Mouse (Mus musculus) lung, adult 2 months (tissue): ENCODE results near the gene Sfr1. TPM values are rescaled to one million over a fixed set of nuclear protein-coding genes. Genes with fewer than 3 reads are reported as not detected.

Experiments used
- DNase-seq: peaks from one replicate; pipeline ENCODE4 v3.0.0; 2022
- H3K4me1 ChIP-seq: fragments of 200-500 bp; 2 replicates; pipeline ENCODE4 v1.6.1; 2011; ENCODE audit warnings: low read length; ENCODE audit not compliant: control insufficient read depth, insufficient read depth
- H3K4me3 ChIP-seq: fragments of 200-500 bp; replicated peaks from 2 replicates; pipeline ENCODE3; 2011; ENCODE audit warnings: low read depth, mild to moderate bottlenecking, control low read depth, low read length; ENCODE audit errors: extremely low read depth
- CTCF ChIP-seq: fragments of 200-500 bp; IDR thresholded peaks from 2 replicates; pipeline ENCODE4 v1.5.1; 2011; ENCODE audit warnings: mild to moderate bottlenecking, low read length, control low read depth; ENCODE audit not compliant: insufficient read depth
- POLR2A ChIP-seq: fragments of 200-500 bp; IDR thresholded peaks from 2 replicates; pipeline ENCODE4 v1.6.1; 2011; ENCODE audit warnings: low read depth, mild to moderate bottlenecking, control low read depth, low read length, borderline replicate concordance; ENCODE audit errors: extremely low read depth
- WGBS: fragments of 180-500 bp; shearing (Covaris S2); methylation state at CpG from one replicate; pipeline ENCODE4 v1.1.7; 2018; 5-methylcytosine and 5-hydroxymethylcytosine counted together
- polyA plus RNA-seq: library from polyadenylated mRNA; depleted of rRNA; stranded (reverse); fragments of >200 nt; gene quantifications from 2 replicates; pipeline ENCODE4 v1.2.3, GENCODE M21; 2012

Sfr1 gene
- polyA plus RNA-seq, 1 experiment = 56.4 TPM

DNA sequence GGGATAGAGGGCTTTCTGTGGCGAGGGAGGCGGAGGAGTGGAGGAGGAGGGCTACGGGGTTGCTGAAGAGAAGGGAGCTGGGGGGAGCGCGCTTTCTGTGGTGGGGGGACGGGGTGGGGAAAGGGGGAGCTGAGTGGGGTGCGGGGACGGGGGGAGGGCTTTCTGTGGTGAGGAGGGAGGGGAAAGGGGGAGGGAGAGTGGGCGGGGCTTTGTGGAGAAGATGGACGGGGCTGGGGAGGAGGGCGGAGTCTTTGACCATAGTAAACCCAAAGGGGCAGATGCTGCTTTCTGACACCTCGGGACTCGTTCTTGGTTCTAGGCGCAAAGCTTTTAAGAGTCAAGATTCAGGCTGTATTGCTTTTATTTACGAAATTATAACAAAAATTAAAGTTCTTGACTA, 449 bp downstream of the Sfr1 start:
- no peak for DNase-seq
- H3K4me1 ChIP-seq = peaks cover 5% of the 10 kb centered on the region
- peak overlapping the region; percentile 81 for H3K4me3 ChIP-seq
- WGBS = 5% methylated on average over 13 of the region's 15 CpGs
- no peak for TF ChIP-seq POLR2A
- TF ChIP-seq CTCF = no peak

DNA sequence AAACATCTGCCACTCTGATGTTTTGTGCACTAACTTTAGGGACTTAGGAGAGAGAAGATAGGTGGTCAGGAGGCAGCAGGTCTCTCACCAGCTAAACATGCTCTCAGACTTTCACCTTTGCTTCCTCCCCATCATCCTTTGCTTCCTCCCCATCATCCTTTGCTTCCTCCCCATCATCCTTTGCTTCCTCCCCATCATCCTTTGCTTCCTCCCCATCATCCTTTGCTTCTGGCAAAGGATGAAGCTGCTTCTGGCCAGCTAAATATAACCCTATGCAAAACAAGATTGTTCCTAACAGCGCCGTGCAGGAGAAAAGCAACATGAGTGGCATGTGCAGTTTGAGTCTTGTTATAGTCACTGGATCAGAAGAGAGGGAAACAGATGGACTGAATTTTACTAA, 15.6 kb downstream of the Sfr1 start:
- Histone ChIP-seq H3K4me3 (no peak overlapping the region), H3K4me1 (no peaks in the 10 kb centered on the region)
- TF ChIP-seq POLR2A (no peak), CTCF (no peak)
- WGBS = 94% methylated on average over 2 of the region's 2 CpGs
- DNase-seq = no peak

DNA sequence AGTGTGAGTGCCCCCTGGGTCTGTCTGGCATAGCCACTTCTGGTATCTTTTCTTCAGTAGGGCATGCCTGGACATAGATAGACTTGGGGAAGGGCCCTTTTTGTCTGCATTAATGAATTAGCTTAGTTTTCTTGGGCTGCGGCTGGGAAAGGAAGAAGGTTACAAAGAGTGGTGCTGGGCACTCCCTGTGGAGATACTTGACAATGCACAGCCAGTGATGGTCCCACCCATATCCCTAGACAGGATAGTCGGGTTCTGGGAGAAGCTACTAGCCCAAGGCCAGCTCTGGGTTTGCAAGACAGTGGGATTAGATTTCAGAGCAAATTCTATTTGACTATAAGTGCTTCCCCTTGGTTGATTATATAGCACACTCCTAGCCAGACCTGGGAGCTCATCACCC, 17.5 kb downstream of the Sfr1 start:
- no peaks in the 10 kb centered on the region for H3K4me1 ChIP-seq
- no peak for DNase-seq
- H3K4me3 ChIP-seq = no peak overlapping the region
- TF ChIP-seq POLR2A (no peak), CTCF (no peak)
- WGBS = 69% methylated on average over 2 of the region's 2 CpGs

DNA sequence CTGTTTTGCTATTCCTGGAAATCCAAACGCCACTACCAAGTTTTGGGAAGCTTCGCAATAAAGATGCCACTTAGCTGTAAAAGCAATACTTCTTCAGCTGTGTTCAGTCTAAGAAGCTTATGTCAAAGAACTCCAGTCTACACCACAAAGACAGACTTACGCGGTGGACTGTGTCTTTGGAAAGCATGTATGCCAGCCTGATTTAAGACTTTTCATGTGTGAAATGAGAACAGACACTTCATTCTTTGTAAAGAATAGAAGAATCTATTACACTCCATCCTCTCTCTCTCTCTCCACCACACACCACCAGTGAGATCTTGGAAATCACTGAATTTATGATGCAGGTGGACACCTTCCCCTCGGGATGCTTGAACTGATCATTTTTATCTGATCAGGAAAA, 18.9 kb downstream of the Sfr1 start:
- 83% methylated on average over 5 of the region's 5 CpGs for WGBS
- DNase-seq = no peak
- Histone ChIP-seq H3K4me1 (no peaks in the 10 kb centered on the region), H3K4me3 (no peak overlapping the region)
- TF ChIP-seq CTCF (no peak), POLR2A (no peak)

DNA sequence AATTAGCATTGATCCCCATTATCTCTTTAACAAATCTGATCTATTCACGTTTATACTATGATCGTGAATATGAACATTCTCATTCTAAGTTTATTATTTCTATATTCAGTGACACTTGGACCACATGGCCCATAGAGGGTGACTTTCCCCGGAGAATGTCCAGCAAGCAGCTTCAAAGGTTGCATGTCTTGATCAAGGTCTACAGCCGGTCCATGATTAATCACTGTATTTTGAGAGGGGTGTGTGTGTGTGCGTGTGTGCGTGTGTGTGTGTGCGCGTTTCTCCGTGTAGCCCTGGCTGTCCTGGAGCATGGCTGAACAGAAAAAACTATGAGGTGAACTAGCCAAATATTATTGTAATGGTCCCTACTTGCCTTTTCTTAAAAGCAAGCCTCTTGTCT, 21.0 kb downstream of the Sfr1 start:
- WGBS = 72% methylated on average over 9 of the region's 9 CpGs
- Histone ChIP-seq H3K4me3 (no peak overlapping the region), H3K4me1 (no peaks in the 10 kb centered on the region)
- no peak for TF ChIP-seq CTCF
- no peak for TF ChIP-seq POLR2A
- no peak for DNase-seq

DNA sequence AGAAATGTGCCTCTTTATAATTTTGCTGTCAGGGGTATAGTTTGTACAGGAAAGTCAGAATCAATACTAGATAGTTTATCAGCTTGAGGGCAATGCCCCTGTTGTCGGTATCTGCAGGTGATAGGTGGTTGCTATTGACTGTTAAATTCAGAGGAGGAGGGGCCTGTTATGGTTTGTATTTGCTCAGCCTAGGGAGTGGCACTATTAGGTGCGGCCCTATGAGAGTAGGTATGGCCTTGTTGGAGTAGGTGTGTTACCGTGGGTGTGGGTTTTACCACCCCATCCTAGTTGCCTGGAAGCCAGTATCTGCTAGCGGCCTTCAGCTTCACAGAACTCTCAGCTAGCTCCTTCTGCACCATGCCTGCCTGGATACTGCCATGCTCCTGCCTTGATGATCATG, 22.4 kb downstream of the Sfr1 start:
- no peak for DNase-seq
- no peak overlapping the region for H3K4me3 ChIP-seq
- 78% methylated on average over 4 of the region's 4 CpGs for WGBS
- TF ChIP-seq POLR2A (no peak), CTCF (no peak)
- no peaks in the 10 kb centered on the region for H3K4me1 ChIP-seq

DNA sequence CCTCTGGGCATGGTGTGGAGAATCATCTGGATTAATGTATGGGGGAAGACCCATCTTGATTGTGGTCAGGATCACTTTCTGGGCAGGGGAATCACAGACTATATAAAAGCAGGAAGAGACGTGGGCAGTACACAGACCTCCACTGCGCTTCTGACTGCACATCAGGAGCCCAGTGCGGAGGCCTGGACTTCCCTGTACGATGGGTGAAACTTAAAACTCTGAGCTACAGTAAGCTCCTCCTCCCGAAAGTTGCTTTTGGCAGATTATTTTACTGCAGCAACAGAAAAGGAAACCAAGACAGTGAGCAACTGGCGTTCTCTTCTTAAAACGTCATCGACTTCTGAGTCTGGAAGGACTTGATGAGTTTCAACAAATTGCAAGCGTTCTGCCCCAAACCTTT, 23.4 kb downstream of the Sfr1 start:
- Histone ChIP-seq H3K4me3 (no peak overlapping the region), H3K4me1 (no peaks in the 10 kb centered on the region)
- 73% methylated on average over 9 of the region's 9 CpGs for WGBS
- DNase-seq = no peak
- TF ChIP-seq POLR2A (no peak), CTCF (no peak)

DNA sequence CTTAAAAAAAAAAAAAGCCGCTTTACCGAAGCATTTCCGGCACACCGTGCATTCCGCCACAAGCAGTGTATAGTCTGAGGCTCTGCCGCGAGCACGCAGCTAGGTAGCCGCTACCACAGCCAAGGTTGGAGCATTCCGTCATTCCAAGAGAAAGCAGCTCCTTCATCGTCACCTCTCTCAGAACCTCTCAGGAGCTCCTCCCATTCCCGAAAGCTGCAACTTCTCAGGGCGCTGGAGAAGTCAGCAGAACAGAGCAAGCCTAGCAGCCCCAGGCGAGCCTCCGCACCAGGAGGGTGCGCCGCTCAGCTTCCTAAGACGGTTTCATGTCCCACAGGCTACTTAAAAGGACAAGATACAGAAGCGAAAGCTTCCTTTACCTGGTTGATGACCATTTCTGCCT, 24.1 kb downstream of the Sfr1 start:
- H3K4me3 ChIP-seq = no peak overlapping the region
- WGBS = 54% methylated on average over 19 of the region's 19 CpGs
- no peaks in the 10 kb centered on the region for H3K4me1 ChIP-seq
- TF ChIP-seq CTCF (no peak), POLR2A (no peak; the same call in 1 of the 2 replicates)
- peak; percentile 36 for DNase-seq

DNA sequence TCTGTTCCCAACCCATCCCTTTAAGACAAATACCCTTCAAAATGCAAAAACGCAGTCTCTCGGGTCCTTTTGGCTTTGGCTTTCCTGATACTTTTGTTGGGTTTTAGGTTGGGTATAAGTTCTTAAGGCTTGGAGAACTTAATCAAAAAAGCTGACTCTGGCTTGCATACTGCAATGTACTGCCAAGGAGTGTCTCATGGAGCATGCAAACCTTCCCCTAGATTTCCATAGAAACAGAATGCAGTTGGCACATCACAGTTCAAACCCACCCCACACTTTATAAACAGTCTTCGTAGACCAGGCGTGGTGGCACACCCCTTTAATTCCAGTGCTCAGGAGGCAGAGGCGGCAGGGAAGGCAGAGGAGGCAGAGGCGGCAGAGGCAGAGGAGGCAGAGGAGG, 46.4 kb downstream of the Sfr1 start:
- TF ChIP-seq CTCF (no peak), POLR2A (no peak)
- WGBS = 66% methylated on average over 6 of the region's 6 CpGs

DNA sequence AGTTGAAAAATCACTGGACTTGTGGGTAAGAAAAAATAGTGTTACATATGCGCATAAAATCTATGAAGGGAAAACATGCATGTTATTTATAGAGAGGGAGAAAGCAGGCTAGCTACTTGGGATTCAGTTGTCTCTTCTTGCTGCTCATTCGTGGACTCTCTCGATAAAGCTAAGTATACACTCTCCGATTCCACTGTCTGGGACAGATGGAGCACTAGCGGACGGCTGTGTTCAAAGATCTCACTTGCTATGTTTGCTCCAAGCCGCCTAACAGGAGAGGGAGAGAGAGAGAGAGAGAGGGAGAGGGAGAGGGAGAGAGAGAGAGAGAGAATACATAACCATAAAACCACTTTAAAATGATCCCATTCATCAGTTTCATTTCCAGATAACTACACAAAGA, 48.7 kb downstream of the Sfr1 start:
- Histone ChIP-seq H3K4me1 (no peaks in the 10 kb centered on the region), H3K4me3 (no peak overlapping the region)
- TF ChIP-seq POLR2A = no peak
- no peak for TF ChIP-seq CTCF
- no peak for DNase-seq
- WGBS = 88% methylated on average over 7 of the region's 7 CpGs

More for the DNA sequence above, 46.4 kb downstream of the Sfr1 start:
- H3K4me3 ChIP-seq = no peak overlapping the region
- no peak for DNase-seq
- no peaks in the 10 kb centered on the region for H3K4me1 ChIP-seq
